Mouse (Mus musculus) CD4-positive, CD25-positive, alpha-beta regulatory T cell, adult 2 months (primary cell): ENCODE measurements around the gene Lrp10.
A peak's percentile ranks its signal among the peaks of the same experiment; 100 is the strongest.

Experiments used
- DNase-seq: peaks from one replicate; pipeline ENCODE4 v3.0.0-alpha.2; 2012; ENCODE audit warnings: low read depth, low spot score

The Lrp10 gene

DNA sequence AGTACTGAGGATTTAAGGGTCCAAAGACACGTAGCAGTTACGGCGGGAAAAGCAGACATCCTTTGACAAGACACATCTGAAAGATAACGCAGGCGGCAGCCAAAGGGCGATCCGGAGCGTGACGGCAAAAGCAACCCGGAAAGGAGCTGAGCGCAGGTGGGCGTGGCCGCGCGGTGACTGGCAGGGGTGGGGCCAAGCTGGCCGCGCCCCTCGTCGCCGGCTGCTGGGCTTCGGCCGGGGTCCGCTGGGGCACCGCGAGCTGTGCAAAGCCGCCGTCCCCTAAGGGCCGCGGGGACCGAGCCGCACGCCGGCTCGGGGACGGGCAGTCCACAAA is at the start of gene Lrp10:
Lrp10 (plus strand) TSS at position 179 of the 334 bp plus-strand sequence.
- peak; percentile 95 for DNase-seq

DNA sequence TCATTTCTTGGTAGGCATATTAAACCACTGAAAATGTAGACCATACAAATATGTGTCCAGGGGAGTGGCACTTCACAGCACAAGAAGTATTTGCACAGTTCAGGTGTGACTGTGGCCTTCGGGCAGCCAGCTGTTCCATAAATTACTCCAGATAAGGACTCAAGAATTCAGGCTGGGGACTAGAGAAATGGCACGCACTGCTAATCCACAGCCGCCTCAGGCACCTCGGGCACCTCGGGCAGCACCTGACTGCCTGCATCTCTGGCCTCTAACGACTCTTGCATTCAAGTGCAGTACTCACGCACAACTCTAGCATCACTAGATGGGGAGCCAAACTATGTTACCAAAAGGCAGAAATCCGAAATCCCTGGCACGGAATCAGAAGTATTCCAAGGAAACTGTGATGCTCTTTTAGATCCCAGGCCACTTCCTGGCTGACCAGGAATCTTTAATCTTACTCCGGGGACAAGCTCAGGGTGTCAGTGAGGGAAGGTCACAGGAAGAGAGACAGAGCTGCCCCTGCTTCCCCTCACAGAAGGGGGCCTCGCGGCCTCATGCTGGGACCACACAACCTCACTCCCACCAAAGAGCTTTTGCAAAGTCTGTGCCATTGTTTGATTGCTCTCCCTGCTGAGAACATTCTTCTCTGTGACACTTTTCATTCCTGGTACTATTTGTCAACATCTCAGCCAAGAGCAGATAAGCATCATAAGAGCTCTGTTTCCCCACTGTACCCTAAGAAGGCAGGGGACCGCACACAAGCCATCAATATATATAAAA is 48.5 kb upstream of the Lrp10 start:
- no peak for DNase-seq

DNA sequence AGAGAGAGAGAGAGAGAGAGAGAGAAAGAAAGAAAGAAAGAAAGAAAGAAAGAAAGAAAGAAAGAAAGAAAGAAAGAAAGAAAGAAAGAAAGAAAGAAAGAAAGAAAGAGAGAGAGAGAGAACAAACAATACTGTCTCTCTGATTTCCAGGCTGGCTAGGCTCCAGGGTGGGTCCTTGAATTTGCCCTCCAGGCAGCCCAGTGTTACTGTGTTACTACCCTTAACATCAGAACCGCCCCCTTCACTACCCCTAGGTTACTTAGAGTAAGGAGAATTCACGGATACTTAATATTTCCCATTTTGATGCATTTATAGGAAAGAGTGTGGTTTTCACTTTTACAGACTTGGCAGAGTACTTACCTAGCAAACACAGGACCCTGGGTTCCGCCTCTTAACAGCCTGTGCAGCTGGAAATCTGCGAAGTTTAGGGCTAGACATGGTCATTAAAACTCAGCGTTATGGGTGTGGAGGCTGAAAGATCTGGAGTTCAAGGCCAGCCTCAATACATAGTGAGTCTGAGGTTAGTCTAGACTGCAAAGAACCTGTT is 47.6 kb upstream of the Lrp10 start:
- no peak for DNase-seq

DNA sequence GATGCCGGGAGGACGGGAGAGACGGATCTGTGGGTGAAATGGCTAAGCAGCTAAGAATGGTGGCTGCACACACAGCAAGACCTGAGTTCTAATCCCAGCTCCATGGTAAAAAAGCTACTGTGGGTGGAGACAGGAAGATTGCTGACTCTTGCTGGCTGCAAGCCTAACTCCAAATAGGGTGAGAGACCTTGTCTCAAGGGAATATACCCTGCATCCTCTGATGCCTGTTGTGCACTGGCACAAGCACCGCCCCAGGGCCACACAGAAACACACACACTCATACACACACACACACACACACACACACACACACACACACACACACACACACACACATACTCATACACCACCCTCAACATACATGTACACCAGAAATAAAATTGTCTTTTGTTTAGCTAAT is 47.1 kb upstream of the Lrp10 start:
- DNase-seq: no peak

DNA sequence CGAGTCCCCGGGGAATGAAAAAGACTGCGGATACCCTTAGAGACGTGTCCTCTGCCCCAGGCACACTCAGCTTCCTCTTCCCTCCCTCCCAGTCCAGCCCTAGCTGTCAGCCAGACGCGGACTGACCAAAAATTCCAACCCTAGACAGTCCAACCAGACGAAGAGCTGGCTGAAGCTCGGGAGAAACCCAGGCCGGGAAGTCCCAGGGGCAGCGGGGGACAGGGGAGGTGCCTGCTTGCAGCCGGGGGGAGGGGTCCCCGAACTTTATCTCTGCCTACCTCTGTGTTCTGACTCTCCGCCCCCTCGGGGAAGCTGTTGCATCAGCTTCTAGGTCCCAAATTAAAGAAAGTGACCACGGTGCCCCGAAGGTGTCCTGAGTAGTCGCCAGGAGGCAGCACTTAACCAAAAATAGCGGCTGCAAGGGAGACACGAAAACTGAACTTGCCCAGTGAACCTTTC is 46.3 kb upstream of the Lrp10 start, which contains the start of gene Slc7a7:
Slc7a7 (minus strand) TSS at position 158 of the 459 bp plus-strand sequence.
- peak; percentile 37 for DNase-seq

DNA sequence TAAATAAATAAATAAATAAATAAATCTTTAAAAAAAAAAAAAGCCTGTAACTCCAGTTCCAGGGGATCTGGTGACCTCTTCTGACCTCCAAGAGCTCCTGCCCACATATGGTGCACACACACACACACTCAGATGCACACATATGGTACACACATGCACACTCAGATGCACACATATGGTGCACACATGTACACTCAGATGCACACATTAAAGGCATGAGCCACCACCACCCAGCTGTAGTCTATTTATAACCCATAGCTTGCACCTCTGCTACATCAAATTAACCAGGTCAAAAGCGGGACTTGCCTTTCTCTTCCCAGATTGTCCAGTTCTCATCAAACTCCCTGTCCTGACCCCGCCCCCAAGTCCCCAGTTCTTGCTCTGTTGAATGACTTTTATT is 42.9 kb upstream of the Lrp10 start:
- DNase-seq: no peak

DNA sequence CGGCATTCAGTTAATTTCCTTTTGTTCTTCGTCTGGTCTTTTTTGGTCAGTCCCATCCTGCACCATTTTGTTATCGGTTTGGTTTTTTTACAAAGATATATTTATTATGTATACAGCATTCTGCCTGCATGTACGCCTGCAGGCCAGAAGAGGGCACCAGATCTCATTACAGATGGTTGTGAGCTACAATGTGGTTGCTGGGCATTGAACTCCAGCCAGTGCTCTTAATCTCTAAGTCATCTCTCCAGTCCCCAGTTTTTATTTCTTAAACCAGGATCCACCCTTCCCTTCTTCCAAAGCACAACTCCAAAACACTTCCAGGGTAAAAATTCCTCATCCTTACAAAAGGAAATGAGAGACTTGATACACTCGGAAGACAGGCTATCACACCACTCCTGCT is 40.5 kb upstream of the Lrp10 start:
- DNase-seq: peak; percentile 56

DNA sequence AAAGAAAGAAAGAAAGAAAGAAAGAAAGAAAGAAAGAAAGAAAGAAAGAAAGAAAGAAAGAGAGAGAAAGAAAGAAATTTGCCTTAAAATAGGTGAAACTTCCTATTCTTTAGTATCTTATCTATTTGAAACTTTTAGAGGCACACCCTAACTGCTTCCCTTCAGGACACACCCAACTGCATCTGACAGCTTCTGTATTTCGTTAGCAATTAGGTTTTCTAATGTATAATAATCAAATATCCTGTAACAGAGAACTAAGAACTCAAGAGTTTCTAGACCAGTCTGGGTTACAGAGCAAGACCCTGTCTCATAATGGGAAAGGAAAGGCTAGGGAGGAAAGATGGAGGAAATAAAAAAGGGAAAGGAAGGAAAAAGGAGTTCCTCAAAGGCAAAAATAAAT is 39.3 kb upstream of the Lrp10 start:
- DNase-seq: no peak

DNA sequence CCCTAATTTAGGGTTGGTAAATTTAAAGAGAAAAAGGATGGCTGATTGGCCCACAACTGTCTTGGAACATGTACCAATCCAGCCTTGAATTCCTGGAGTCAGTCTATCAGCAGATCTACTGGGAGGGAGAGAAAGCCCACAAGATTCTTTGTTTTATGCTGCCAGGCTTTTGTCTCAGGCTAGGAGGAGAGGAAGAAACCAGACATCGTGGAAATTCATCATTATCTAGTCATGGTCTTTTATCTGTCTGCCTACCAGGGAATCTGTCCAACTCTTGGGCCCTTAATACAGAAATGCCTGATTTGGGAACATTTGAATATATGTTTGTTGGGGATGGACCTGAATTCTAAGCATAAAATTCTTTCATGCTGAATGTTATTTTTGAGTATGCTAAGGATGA is 38.4 kb upstream of the Lrp10 start:
- no peak for DNase-seq

DNA sequence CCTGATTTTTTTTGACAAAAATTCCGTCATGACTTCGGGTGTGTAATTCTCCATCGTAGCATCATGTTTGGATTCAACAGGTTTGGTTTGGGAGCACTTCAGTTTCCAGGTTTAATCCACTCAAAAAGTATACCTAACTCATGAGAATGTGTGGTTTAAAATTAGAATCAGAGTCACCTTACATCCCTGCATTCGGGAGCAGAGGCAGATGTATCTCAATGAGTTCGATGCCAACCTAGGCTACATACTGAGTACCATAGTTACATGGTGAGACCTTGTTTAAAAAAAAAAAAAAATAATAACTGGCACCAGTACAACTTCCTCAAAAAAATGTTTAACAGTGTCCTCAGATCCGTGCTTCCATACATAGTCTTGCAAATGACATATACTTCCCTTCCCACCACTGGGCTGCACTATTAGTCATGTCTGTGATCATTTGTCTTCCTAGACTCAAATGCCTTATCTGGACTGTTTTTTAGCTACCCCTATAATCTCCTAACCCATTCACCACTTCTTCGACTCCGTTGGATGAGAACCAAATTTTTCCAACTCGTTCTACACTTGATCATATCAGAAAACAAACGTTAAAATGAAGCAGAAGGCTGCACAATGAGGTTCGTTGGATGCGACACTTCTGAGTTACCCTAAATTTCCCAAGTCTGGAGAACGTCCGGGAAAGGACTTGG is 37.8 kb upstream of the Lrp10 start:
- DNase-seq: no peak

DNA sequence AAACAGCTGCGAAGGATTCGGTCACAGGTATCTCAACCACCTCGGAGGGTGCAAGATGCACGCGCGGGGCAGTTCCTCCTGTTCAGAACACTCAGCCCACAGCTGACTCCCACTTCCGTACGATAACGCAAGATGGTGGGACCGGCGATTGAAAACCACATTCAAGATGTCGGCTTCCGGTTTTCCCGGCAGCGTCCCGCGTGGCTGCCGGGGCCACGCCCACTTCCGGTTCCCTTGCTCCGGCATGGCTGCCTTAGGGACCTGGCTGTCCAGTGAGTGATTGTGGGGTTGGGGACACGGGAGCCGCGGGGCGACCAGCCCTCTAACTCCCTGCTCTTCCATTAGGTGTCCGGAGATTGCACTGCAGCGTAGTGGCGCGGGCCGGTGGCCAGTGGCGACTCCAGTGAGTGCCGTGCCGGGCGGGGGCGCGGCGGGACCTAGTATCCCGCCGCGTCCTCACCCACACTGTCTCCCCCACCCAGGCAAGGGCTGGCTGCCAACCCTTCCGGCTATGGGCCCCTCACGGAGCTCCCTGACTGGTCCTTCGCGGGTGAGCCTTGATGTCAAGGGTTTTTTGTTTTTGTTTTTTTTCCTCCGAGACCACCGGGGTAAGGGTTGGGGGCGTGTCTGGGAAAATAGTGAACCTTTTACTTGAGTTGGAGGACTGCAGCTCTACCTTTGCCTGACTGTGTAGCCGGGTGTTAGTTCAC is 37.1 kb upstream of the Lrp10 start, which contains the start of gene Mrpl52:
Mrpl52 (plus strand) TSS at position 221 of the 710 bp plus-strand sequence.
- peak; percentile 87 for DNase-seq

DNA sequence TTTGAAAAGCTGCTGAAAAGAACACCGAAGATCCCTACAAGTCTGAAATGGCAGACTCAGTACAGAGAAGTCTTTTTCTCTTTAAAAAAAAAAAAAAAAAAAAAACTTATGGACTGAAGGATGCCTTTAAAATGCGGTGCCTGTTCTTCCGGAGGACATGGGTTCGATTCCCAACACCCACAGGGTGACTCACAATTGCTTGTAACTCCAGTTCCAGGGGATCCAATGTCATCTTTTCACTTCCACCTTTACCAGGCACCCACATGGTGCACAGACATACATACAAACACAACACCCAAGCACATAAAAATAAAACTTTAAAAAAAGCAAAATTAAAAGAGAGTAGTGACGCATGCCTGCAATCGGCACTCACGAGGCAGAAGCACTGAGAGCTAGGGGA is 36.2 kb upstream of the Lrp10 start:
- DNase-seq: no peak

DNA sequence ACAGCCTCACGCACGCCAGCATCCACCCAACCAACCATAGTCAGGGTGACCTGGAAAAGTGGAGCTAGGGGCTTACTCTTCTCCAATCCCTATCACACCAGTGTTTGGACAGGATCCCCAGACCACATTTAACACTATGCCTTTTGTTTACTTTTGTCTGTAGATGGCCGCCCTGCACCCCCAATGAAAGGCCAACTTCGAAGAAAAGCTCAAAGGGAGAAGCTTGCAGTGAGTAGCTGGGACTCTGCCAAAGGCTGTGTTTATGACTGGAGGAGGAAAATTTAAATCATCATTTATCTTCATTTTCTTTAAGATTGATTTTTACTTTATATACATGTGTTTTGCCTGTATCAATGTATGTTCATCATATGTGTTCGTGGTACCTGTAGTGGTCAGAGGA is 35.5 kb upstream of the Lrp10 start:
- no peak for DNase-seq

DNA sequence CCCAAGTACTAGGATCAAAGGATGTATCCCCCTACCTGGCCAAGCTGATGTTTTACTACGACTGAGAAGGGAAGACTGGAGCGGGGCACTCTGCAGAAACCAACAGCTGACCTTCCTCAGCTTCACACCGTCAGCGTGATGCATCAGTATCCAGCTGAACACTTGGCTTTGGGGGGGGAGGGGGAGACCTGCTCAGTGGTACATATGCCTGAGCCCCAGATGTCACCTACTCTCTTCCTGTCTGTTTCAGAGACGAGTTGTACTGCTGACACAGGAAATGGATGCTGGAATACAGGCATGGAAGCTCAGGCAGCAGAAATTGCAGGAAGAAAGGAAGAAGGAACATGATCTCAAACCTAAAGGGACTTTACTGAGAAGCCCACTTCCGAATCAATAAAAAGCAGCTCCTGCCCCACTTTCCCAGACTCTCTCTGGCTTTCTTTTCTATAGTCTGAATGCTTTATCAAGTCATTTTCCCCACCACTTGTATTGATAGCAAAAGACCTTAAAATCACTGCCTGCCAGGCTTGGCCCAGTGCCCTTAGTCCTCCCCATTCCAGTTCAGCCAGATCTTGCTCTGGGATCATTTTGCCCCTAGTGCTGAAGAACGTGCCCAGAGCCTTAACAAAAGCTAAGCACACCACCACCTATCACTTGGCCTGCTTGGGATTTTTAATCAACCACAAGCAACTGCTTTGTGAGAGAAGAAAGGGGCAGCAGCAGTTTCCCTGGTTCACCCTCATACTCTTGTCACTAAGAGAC is 34.4 kb upstream of the Lrp10 start:
- no peak for DNase-seq

DNA sequence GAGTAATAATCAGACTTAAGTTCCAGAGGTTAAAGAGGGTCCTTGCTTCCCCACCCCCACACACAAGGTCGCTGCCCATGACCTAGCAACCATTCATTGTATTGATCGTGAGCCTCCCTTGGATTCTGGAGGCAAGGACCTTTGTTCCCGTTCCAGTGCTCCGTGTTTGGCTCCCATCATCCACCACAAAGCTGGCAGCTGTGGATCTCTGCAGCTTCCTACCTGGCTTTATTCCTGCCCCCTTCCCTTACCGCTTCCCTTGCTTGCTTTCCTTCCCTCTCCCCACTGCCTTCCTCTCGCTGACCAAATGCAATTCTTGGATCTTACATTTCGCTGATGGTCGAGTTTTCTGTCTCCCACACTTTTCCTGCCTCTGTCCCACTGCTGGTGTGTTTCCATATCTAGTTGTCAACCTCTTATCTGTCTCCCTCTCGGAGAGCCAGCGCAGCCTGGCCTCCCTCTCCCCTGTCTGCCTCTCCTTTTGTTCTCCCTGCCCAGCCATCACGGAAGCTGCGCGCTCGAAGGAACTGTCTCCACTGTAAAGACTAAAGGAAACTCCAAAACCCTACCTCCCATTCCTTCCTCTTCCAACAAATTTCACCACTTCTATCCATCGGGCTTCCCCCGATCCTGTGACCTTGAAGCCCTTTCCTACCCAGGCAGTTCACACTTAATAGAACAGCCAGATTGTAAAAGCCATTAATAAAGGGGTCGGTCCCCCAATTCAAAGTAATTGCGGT is 33.4 kb upstream of the Lrp10 start:
- DNase-seq: no peak

DNA sequence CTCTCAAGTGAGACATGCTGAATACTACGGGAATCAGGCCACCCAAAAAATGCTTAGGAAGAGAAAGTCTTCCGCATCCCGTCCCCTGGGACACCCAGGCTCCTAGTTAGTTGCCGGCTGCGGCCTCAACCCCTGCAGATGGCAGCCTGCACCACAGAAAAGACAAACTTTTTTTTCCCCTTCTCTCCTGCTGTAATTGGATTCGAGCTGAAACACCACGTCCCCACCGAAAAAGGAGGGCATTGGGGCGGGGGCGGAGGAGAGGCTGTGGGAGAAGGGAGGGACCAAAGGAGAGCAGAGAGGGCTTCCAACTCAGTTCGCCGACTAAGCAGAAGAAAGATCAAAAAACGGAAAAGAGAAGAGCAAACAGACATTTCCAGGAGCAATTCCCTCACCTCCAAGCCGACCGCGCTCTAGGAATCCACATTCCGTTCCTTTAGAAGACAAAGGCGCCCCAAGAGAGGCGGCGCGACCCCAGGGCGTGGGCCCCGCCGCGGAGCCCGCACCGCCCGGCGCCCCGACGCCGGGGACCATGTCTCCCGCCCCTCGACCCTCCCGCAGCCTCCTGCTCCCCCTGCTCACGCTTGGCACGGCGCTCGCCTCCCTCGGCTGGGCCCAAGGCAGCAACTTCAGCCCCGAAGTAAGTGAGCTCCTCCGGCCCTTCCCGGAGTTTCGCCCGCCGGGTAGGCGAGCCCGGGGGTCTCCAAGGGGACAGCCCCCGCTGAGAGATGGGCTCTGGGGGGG is 32.4 kb upstream of the Lrp10 start, which contains the start of gene Mmp14:
Mmp14 (plus strand) TSS at position 279 of the 744 bp plus-strand sequence.
- peak; percentile 34 for DNase-seq

DNA sequence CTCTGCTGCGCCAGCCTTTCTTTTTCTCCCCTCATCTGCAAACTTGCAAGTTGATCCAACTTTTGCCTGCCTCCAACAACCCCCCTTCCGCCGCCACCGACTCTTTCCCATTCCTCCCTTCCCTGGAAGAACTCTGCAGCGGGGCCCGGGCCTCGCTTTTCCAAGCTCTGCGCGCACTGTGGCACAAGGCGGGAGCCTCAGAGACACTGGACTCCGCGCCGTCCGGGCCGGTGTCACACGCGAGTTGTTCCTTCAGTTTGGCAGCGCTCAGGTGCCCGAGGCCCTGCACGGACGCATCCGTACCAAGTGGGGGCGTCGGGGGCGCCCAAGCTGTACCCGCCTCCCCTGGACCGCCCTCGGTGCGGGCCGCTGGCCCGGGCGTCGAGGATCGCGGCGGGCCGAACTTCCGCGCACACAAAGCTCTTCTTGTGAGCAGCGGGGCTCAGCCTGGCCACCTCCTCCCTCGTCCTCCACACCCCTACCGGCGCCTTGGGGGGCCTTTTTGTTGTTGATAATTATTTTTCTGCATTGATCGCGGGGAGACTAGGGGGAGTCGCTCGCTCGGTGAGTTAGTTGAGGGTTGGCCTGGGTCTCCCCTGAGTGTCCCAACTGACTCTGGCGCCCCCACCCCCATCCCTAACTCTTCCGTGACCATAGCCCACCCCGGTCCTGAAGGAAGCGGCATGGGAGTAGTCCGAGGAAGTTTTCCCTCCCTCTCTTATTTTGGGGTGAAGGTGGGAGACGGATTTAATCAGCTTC is 31.7 kb upstream of the Lrp10 start:
- peak; percentile 54 for DNase-seq

DNA sequence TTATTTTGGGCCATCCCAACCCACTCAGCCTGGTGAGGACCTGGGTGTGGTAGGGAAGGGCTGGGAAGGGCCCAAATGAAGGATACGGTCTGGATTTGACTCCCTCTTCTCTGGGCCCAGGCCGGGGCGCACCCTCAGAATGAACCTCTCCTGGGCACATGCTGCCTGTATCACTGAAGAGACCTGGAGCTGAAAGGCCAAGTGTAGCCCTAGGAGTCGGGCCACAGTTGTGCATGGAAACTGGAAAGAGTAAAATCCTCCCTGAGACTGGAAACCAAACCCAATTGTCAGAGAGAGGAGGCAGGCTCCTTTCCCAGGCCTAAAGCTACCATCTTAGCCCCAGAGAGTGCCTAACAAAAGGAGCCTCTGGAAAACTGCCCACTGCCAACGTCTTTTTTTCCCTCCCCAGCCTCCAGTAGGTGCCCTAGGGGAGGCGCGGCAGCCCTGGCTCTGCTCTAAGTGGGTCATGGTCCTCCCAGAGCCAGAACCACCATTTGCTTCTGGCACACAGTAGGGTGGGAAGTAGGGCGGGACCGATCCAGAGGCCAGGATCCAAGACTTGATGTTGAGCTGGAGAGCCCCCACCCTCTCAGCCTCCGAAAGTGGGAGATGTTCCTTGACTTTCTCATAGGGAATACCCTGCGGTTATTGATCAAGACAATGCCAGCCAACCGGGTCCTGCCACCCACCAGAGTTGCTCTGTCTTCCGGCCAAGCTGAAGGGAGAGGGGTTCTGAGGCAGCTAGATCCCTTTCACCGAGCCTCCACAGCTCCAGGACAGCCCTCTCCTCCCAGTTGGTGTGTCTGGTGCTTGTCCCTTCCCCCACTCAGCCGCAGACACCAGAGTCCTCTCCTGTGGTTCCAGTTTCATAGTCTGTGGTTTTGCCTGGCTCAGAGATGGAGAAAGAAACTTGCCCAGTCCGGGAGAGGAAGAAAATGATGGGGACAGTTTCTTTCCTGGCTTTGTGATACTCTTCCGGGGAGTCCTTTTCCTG is 30.8 kb upstream of the Lrp10 start:
- no peak for DNase-seq
